Mouse (Mus musculus) liver, postnatal 0 days (tissue): ENCODE data around the gene Tert. TPM values are rescaled to one million over a fixed set of nuclear protein-coding genes. Genes with fewer than 3 reads are reported as not detected.

ENCODE experiments used
- ATAC-seq: fragments of 200-750 bp; cut with Nextera tagmentation; 2 replicates; pipeline ENCODE4 v1.8.0; 2017; ENCODE audit warnings: mild to moderate bottlenecking, moderate library complexity
- DNase-seq: peaks from one replicate; pipeline ENCODE4 v3.0.0-alpha.2; 2016
- H3K27ac ChIP-seq: fragments of 300-500 bp; sonication (generic); 2 replicates; pipeline ENCODE4 v1.5.1; 2014; ENCODE audit warnings: antibody characterized with exemption, moderate library complexity, mild to moderate bottlenecking, low read depth
- H3K27me3 ChIP-seq: fragments of 300-500 bp; sonication (generic); 2 replicates; pipeline ENCODE4 v1.6.1; 2014; ENCODE audit warnings: low read length, control low read depth, mixed read lengths; ENCODE audit not compliant: insufficient read depth
- H3K36me3 ChIP-seq: fragments of 300-500 bp; sonication (generic); replicated peaks from 2 replicates; pipeline ENCODE4 v1.6.1; 2014; ENCODE audit warnings: mild to moderate bottlenecking, control low read depth, low read length, moderate library complexity, mixed read lengths; ENCODE audit not compliant: insufficient read depth
- H3K4me1 ChIP-seq: fragments of 300-500 bp; sonication (generic); 2 replicates; pipeline ENCODE4 v1.6.1; 2014; ENCODE audit warnings: antibody characterized with exemption, mild to moderate bottlenecking, control low read depth; ENCODE audit not compliant: insufficient read depth
- H3K4me2 ChIP-seq: fragments of 300-500 bp; sonication (generic); 2 replicates; pipeline ENCODE4 v1.6.1; 2014; ENCODE audit warnings: low read depth, mild to moderate bottlenecking, low read length, moderate library complexity, mixed read lengths
- H3K4me3 ChIP-seq: fragments of 300-500 bp; sonication (generic); 2 replicates; pipeline ENCODE4 v1.5.1; 2014; ENCODE audit warnings: low read depth, low read length
- H3K9ac ChIP-seq: fragments of 300-500 bp; sonication (generic); replicated peaks from 2 replicates; pipeline ENCODE4 v1.6.1; 2014; ENCODE audit warnings: mild to moderate bottlenecking, moderate library complexity
- H3K9me3 ChIP-seq: fragments of 300-500 bp; sonication (generic); 2 replicates; pipeline ENCODE4 v1.6.1; 2016; ENCODE audit warnings: mild to moderate bottlenecking, control low read depth, low read length, mixed read lengths
- CTCF ChIP-seq: sonication (generic); IDR thresholded peaks from 2 replicates; pipeline ENCODE4 v1.5.1; 2016; ENCODE audit warnings: antibody characterized with exemption, low read depth
- EP300 ChIP-seq: IDR thresholded peaks from 2 replicates; pipeline ENCODE4 v1.6.1; 2016; ENCODE audit warnings: antibody characterized with exemption, low read depth, mild to moderate bottlenecking
- WGBS: fragments of 180-500 bp; shearing (Covaris S2); extraction: QIAGEN DNeasy Blood & Tissue Kit; methylation state at CpG from one replicate; pipeline ENCODE4 v1.1.7; 2014; ENCODE audit not compliant: insufficient replicate concordance; 5-methylcytosine and 5-hydroxymethylcytosine counted together
- polyA plus RNA-seq: library from polyadenylated mRNA; unstranded; fragments of >200 nt; fragmentation: Nextera tagmentation; extraction: Ambion mirVana; gene quantifications from 2 replicates; pipeline ENCODE4 v1.2.1, GENCODE M21; 2015

Tert gene
- polyA plus RNA-seq, 1 experiment from 2014 or later: 0.29 TPM

- WGBS: 94% methylated on average over 2 of the region's 2 CpGs
- Histone ChIP-seq H3K27ac (no peak overlapping the region), H3K36me3 (no peaks in the 10 kb centered on the region), H3K27me3 (no peaks in the 10 kb centered on the region), H3K4me1 (peaks cover 10% of the 10 kb centered on the region), H3K9ac (no peak overlapping the region), H3K4me3 (no peak overlapping the region), H3K4me2 (no peak overlapping the region), H3K9me3 (no peaks in the 10 kb centered on the region)
- ATAC-seq (no peak), DNase-seq (no peak)
- TF ChIP-seq EP300 (no peak), CTCF (no peak)
Observed at GRCm38 (mm10) chr13:73682226-73682625, 55.5 kb downstream of the Tert start.

DNA sequence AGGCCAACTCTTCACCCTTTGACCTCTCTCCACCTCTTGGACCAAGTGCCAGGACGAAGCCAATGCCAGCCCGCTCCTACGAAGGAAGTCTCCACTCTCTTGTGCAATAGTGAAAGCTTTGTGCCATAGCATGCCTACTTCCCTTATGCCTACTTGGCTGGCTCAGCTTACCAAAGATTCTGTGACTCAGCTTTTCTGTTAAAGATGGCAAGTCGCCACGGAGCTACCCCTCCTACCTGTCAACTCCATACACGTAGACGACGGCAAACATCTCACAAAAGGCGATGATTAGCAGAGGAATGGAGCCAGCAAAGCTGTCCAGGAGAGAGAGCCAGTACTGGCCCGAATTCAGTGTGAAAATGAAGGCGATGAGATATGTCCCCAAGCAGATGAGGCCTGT is 57.0 kb downstream of the Tert start:
- WGBS: 71% methylated on average over 11 of the region's 11 CpGs
- H3K4me3 ChIP-seq: no peak overlapping the region
- no peak overlapping the region for H3K27ac ChIP-seq
- no peak for TF ChIP-seq EP300
- TF ChIP-seq CTCF: no peak
- H3K4me2 ChIP-seq: no peak overlapping the region
- H3K27me3 ChIP-seq: no peaks in the 10 kb centered on the region
- ATAC-seq: no peak
- DNase-seq: no peak
- no peaks in the 10 kb centered on the region for H3K9me3 ChIP-seq
- H3K4me1 ChIP-seq: peaks cover 10% of the 10 kb centered on the region
- no peak overlapping the region for H3K9ac ChIP-seq
- H3K36me3 ChIP-seq: no peaks in the 10 kb centered on the region

- Histone ChIP-seq H3K4me3 (no peak overlapping the region), H3K27me3 (no peaks in the 10 kb centered on the region), H3K27ac (no peak overlapping the region), H3K36me3 (no peaks in the 10 kb centered on the region), H3K4me1 (peaks cover 10% of the 10 kb centered on the region), H3K9ac (no peak overlapping the region), H3K4me2 (no peak overlapping the region), H3K9me3 (no peaks in the 10 kb centered on the region)
- no peak for ATAC-seq
- WGBS: 81% methylated on average over 1 of the region's 1 CpGs
- TF ChIP-seq EP300 (no peak), CTCF (no peak)
- no peak for DNase-seq
Observed at GRCm38 (mm10) chr13:73684412-73684811, 57.7 kb downstream of the Tert start.

GRCm38 (mm10) chr13:73685502-73685901 is 58.8 kb downstream of the Tert start:
- TF ChIP-seq EP300 (no peak), CTCF (no peak)
- Histone ChIP-seq H3K9me3 (no peaks in the 10 kb centered on the region), H3K27me3 (no peaks in the 10 kb centered on the region), H3K4me1 (peaks cover 2% of the 10 kb centered on the region; the same call in 1 of the 2 replicates), H3K27ac (no peak overlapping the region), H3K4me2 (no peak overlapping the region), H3K36me3 (no peaks in the 10 kb centered on the region), H3K9ac (no peak overlapping the region), H3K4me3 (no peak overlapping the region)
- DNase-seq: no peak
- no peak for ATAC-seq
- WGBS: 74% methylated on average over 6 of the region's 6 CpGs

DNA sequence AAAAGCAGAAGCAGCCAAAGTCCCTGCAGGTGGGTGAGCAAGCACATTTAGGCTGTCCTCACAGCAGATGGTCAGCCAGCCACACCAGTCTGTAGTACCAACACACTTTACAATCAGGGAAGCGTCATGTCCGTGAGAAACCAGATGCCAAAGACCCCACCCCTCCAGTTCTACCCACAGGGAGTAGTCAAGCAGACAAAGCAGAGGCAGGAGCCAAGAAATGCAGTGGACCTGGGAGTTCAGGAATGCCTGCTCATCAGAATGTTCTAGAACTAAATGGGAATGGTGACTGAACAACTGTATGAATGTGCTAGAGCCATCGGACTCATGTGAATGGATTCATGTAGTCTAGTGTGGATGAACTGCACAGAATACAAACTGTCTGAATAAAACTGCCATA is 60.9 kb downstream of the Tert start:
- WGBS: 69% methylated on average over 3 of the region's 3 CpGs
- no peaks in the 10 kb centered on the region for H3K36me3 ChIP-seq

GRCm38 (mm10) chr13:73688934-73689333 is 62.2 kb downstream of the Tert start:
- H3K4me1 ChIP-seq: peaks cover 8% of the 10 kb centered on the region
- TF ChIP-seq CTCF (no peak), EP300 (no peak)
- H3K36me3 ChIP-seq: no peaks in the 10 kb centered on the region

More for the DNA sequence above, 60.9 kb downstream of the Tert start:
- Histone ChIP-seq H3K4me3 (no peak overlapping the region), H3K4me2 (no peak overlapping the region), H3K9me3 (no peaks in the 10 kb centered on the region), H3K27me3 (no peaks in the 10 kb centered on the region), H3K27ac (no peak overlapping the region), H3K4me1 (peaks cover 8% of the 10 kb centered on the region), H3K9ac (no peak overlapping the region)
- DNase-seq (no peak), ATAC-seq (no peak)
- TF ChIP-seq EP300 (no peak), CTCF (no peak)

More at GRCm38 (mm10) chr13:73688934-73689333, 62.2 kb downstream of the Tert start:
- Histone ChIP-seq H3K9me3 (no peaks in the 10 kb centered on the region), H3K9ac (no peak overlapping the region), H3K4me2 (no peak overlapping the region), H3K27ac (no peak overlapping the region), H3K4me3 (no peak overlapping the region), H3K27me3 (no peaks in the 10 kb centered on the region)
- no peak for DNase-seq
- 57% methylated on average over 4 of the region's 4 CpGs for WGBS
- ATAC-seq: no peak
